Mouse (Mus musculus): ENCODE results near the gene Zfp963.

GRCm38 (mm10) chr8:69790364-69790763 lies 40.6 kb upstream of the Zfp963 start:
- TF ChIP-seq POLR2A (IDR thresholded peaks at IDR 0.05; ENCODE audit: borderline replicate concordance, insufficient read depth, low read length) = no peak
- TF ChIP-seq CTCF (IDR thresholded peaks at IDR 0.05; ENCODE audit: borderline replicate concordance, insufficient read depth, low read depth, low read length) = no peak
